Mouse (Mus musculus): ENCODE data around the gene Adcyap1r1. TPM values are rescaled to one million over a fixed set of nuclear protein-coding genes. Genes with fewer than 3 reads are reported as not detected.

The Adcyap1r1 gene
- total and polyA plus RNA-seq, 3 experiments: not detected

GRCm38 (mm10) chr6:55416202-55416601 lies 35.6 kb upstream of the Adcyap1r1 start:
- Histone ChIP-seq H3K79me2 (ENCODE audit: control insufficient read depth, insufficient read depth, low read length, poor library complexity) (no peaks in the 10 kb centered on the region), H3K4me3 (ENCODE audit: control insufficient read depth in 1 of 2, insufficient read depth in 1 of 2, low read depth in 2 of 2, low read length in 2 of 2) (no peak overlapping the region), H3K36me3 (ENCODE audit: control insufficient read depth in 1 of 2, insufficient read depth in 2 of 2, low read length in 2 of 2) (no peaks in the 10 kb centered on the region), H3K27ac (ENCODE audit: control insufficient read depth, low read depth, low read length) (no peak overlapping the region), H3K27me3 (ENCODE audit: control insufficient read depth in 1 of 2, insufficient read depth in 2 of 2, low read length in 2 of 2) (no peaks in the 10 kb centered on the region; a peak in 1 of 4 replicates), H3K4me1 (ENCODE audit: control insufficient read depth in 1 of 2, insufficient read depth in 2 of 2, low read length in 2 of 2) (no peaks in the 10 kb centered on the region), H3K9me3 (replicated peaks; ENCODE audit: insufficient read depth, low read length) (no peaks in the 10 kb centered on the region), H3K9ac (ENCODE audit: control insufficient read depth, low read depth, low read length, poor library complexity, severe bottlenecking) (no peak overlapping the region)
- no peak for TF ChIP-seq TAL1 (IDR thresholded peaks at IDR 0.05; ENCODE audit: low read length)
- no peak for TF ChIP-seq UBTF (IDR thresholded peaks at IDR 0.05; ENCODE audit: borderline replicate concordance, insufficient read depth, low read depth, low read length)
- no peak for TF ChIP-seq POLR2AphosphoS2 (IDR thresholded peaks at IDR 0.05; ENCODE audit: low read length)
- no peak for TF ChIP-seq CHD2 (IDR thresholded peaks at IDR 0.05; ENCODE audit: low read length)
- TF ChIP-seq ZC3H11A (IDR thresholded peaks at IDR 0.05; ENCODE audit: low read depth, low read length): no peak
- TF ChIP-seq MAZ (IDR thresholded peaks at IDR 0.05; ENCODE audit: low read depth, low read length): no peak
- no peak for TF ChIP-seq MYC (IDR thresholded peaks at IDR 0.05; ENCODE audit: low read depth, low read length)
- no peak for TF ChIP-seq RAD21 (IDR thresholded peaks at IDR 0.05; ENCODE audit: low read depth, low read length)
- no peak for TF ChIP-seq SMC3 (IDR thresholded peaks at IDR 0.05; ENCODE audit: low read depth, low read length)
- TF ChIP-seq KAT2A (conservative IDR thresholded peaks at IDR 0.05; ENCODE audit: low read depth, low read length): no peak
- TF ChIP-seq E2F4 (IDR thresholded peaks at IDR 0.05; ENCODE audit: borderline replicate concordance, low read depth, low read length): no peak
- no peak for TF ChIP-seq SIN3A (IDR thresholded peaks at IDR 0.05; ENCODE audit: low read length)
- no peak for TF ChIP-seq ELF1 (IDR thresholded peaks at IDR 0.05; ENCODE audit: low read depth, low read length)
- TF ChIP-seq ZNF384 (IDR thresholded peaks at IDR 0.05; ENCODE audit: low read depth, low read length): no peak
- TF ChIP-seq TCF12 (IDR thresholded peaks at IDR 0.05; ENCODE audit: low read depth, low read length): no peak
- no peak for TF ChIP-seq RCOR1 (IDR thresholded peaks at IDR 0.05; ENCODE audit: low read depth, low read length)
- DNase-seq (ENCODE audit: low read depth, low spot score): no peak

- H3K27me3 ChIP-seq (ENCODE audit: control insufficient read depth in 1 of 2, insufficient read depth in 2 of 2, low read length in 2 of 2): no peaks in the 10 kb centered on the region
- H3K79me2 ChIP-seq (ENCODE audit: control insufficient read depth, insufficient read depth, low read length, poor library complexity): no peaks in the 10 kb centered on the region
- DNase-seq (ENCODE audit: low read depth, low spot score): no peak
- no peak overlapping the region for H3K27ac ChIP-seq (ENCODE audit: control insufficient read depth, low read depth, low read length)
- H3K4me1 ChIP-seq (ENCODE audit: control insufficient read depth in 1 of 2, insufficient read depth in 2 of 2, low read length in 2 of 2): no peaks in the 10 kb centered on the region
- no peak overlapping the region for H3K9ac ChIP-seq (ENCODE audit: control insufficient read depth, low read depth, low read length, poor library complexity, severe bottlenecking)
- H3K36me3 ChIP-seq (ENCODE audit: control insufficient read depth in 1 of 2, insufficient read depth in 2 of 2, low read length in 2 of 2): no peaks in the 10 kb centered on the region
- TF ChIP-seq POLR2AphosphoS2 (IDR thresholded peaks at IDR 0.05; ENCODE audit: low read length): no peak
- TF ChIP-seq TCF12 (IDR thresholded peaks at IDR 0.05; ENCODE audit: low read depth, low read length): no peak
- TF ChIP-seq ETS1 (IDR thresholded peaks at IDR 0.05; ENCODE audit: low read depth, low read length): no peak
- no peak for TF ChIP-seq MAFK (IDR thresholded peaks at IDR 0.05; ENCODE audit: borderline replicate concordance, low read depth, low read length)
- TF ChIP-seq ZKSCAN1 (IDR thresholded peaks at IDR 0.05; ENCODE audit: low read depth, low read length): no peak
- no peak for TF ChIP-seq ZMIZ1 (IDR thresholded peaks at IDR 0.05; ENCODE audit: low read depth, low read length)
- TF ChIP-seq NELFE (IDR thresholded peaks at IDR 0.05; ENCODE audit: low read depth, low read length): no peak
- TF ChIP-seq ZNF384 (IDR thresholded peaks at IDR 0.05; ENCODE audit: low read depth, low read length): no peak
- no peak for TF ChIP-seq UBTF (IDR thresholded peaks at IDR 0.05; ENCODE audit: borderline replicate concordance, insufficient read depth, low read depth, low read length)
- no peak for TF ChIP-seq E2F4 (IDR thresholded peaks at IDR 0.05; ENCODE audit: borderline replicate concordance, low read depth, low read length)
- no peak for TF ChIP-seq SMC3 (IDR thresholded peaks at IDR 0.05; ENCODE audit: low read depth, low read length)
- no peak for TF ChIP-seq MXI1 (IDR thresholded peaks at IDR 0.05; ENCODE audit: low read depth, low read length)
- no peak for TF ChIP-seq EP300 (IDR thresholded peaks at IDR 0.05; ENCODE audit: low read depth in 1 of 2, low read length in 2 of 2)
- no peak for TF ChIP-seq BHLHE40 (IDR thresholded peaks at IDR 0.05; ENCODE audit: borderline replicate concordance, low read depth, low read length)
- TF ChIP-seq USF1 (IDR thresholded peaks at IDR 0.05; ENCODE audit: low read depth, low read length): no peak
- no peak overlapping the region for H3K4me3 ChIP-seq (ENCODE audit: control insufficient read depth in 1 of 2, insufficient read depth in 1 of 2, low read depth in 2 of 2, low read length in 2 of 2)
- no peaks in the 10 kb centered on the region for H3K9me3 ChIP-seq (replicated peaks; ENCODE audit: insufficient read depth, low read length)
Observed at GRCm38 (mm10) chr6:55418746-55419410, 32.9 kb upstream of the Adcyap1r1 start.
